Mouse (Mus musculus) liver, postnatal 0 days (tissue): ENCODE results near the gene Cyp2s1. TPM values are rescaled to one million over a fixed set of nuclear protein-coding genes. Genes with fewer than 3 reads are reported as not detected.
"Not testable (repeated sequence)": the region's sequence is repeated elsewhere in the genome, so short reads cannot be mapped to it uniquely, and the experiment has no call there.

Experiments used
- ATAC-seq: fragments of 200-750 bp; cut with Nextera tagmentation; 2 replicates; pipeline ENCODE4 v1.8.0; 2017; ENCODE audit warnings: mild to moderate bottlenecking, moderate library complexity
- DNase-seq: peaks from one replicate; pipeline ENCODE4 v3.0.0-alpha.2; 2016
- H3K27ac ChIP-seq: fragments of 300-500 bp; sonication (generic); 2 replicates; pipeline ENCODE4 v1.5.1; 2014; ENCODE audit warnings: antibody characterized with exemption, moderate library complexity, mild to moderate bottlenecking, low read depth
- H3K27me3 ChIP-seq: fragments of 300-500 bp; sonication (generic); 2 replicates; pipeline ENCODE4 v1.6.1; 2014; ENCODE audit warnings: low read length, control low read depth, mixed read lengths; ENCODE audit not compliant: insufficient read depth
- H3K36me3 ChIP-seq: fragments of 300-500 bp; sonication (generic); replicated peaks from 2 replicates; pipeline ENCODE4 v1.6.1; 2014; ENCODE audit warnings: mild to moderate bottlenecking, control low read depth, low read length, moderate library complexity, mixed read lengths; ENCODE audit not compliant: insufficient read depth
- H3K4me1 ChIP-seq: fragments of 300-500 bp; sonication (generic); 2 replicates; pipeline ENCODE4 v1.6.1; 2014; ENCODE audit warnings: antibody characterized with exemption, mild to moderate bottlenecking, control low read depth; ENCODE audit not compliant: insufficient read depth
- H3K4me2 ChIP-seq: fragments of 300-500 bp; sonication (generic); 2 replicates; pipeline ENCODE4 v1.6.1; 2014; ENCODE audit warnings: low read depth, mild to moderate bottlenecking, low read length, moderate library complexity, mixed read lengths
- H3K4me3 ChIP-seq: fragments of 300-500 bp; sonication (generic); 2 replicates; pipeline ENCODE4 v1.5.1; 2014; ENCODE audit warnings: low read depth, low read length
- H3K9ac ChIP-seq: fragments of 300-500 bp; sonication (generic); replicated peaks from 2 replicates; pipeline ENCODE4 v1.6.1; 2014; ENCODE audit warnings: mild to moderate bottlenecking, moderate library complexity
- H3K9me3 ChIP-seq: fragments of 300-500 bp; sonication (generic); 2 replicates; pipeline ENCODE4 v1.6.1; 2016; ENCODE audit warnings: mild to moderate bottlenecking, control low read depth, low read length, mixed read lengths
- CTCF ChIP-seq: sonication (generic); IDR thresholded peaks from 2 replicates; pipeline ENCODE4 v1.5.1; 2016; ENCODE audit warnings: antibody characterized with exemption, low read depth
- EP300 ChIP-seq: IDR thresholded peaks from 2 replicates; pipeline ENCODE4 v1.6.1; 2016; ENCODE audit warnings: antibody characterized with exemption, low read depth, mild to moderate bottlenecking
- WGBS: fragments of 180-500 bp; shearing (Covaris S2); extraction: QIAGEN DNeasy Blood & Tissue Kit; methylation state at CpG from one replicate; pipeline ENCODE4 v1.1.7; 2014; ENCODE audit not compliant: insufficient replicate concordance; 5-methylcytosine and 5-hydroxymethylcytosine counted together
- polyA plus RNA-seq: library from polyadenylated mRNA; unstranded; fragments of >200 nt; fragmentation: Nextera tagmentation; extraction: Ambion mirVana; gene quantifications from 2 replicates; pipeline ENCODE4 v1.2.1, GENCODE M21; 2015

Cyp2s1 gene
- polyA plus RNA-seq, 1 experiment from 2014 or later = 0.92 TPM

GRCm38 (mm10) chr7:25793679-25794078 is 23.0 kb downstream of the Cyp2s1 start:
- 59% methylated on average over 3 of the region's 3 CpGs for WGBS

GRCm38 (mm10) chr7:25792966-25793365 is 23.7 kb downstream of the Cyp2s1 start:
- not testable (repeated sequence) for H3K36me3 ChIP-seq, H3K27me3 ChIP-seq, H3K4me1 ChIP-seq, H3K27ac ChIP-seq, DNase-seq, H3K9ac ChIP-seq, H3K4me3 ChIP-seq, H3K4me2 ChIP-seq, ATAC-seq, H3K9me3 ChIP-seq
- 77% methylated on average over 9 of the region's 9 CpGs for WGBS

More at GRCm38 (mm10) chr7:25793679-25794078, 23.0 kb downstream of the Cyp2s1 start:
- DNase-seq (no peak), ATAC-seq (no peak)
- H3K9ac ChIP-seq = no peak overlapping the region
- no peak overlapping the region for H3K27ac ChIP-seq
- TF ChIP-seq EP300 = no peak
- peak; percentile 31; the same call in 1 of the 2 replicates for TF ChIP-seq CTCF
- peaks cover 2% of the 10 kb centered on the region; the same call in 1 of the 2 replicates for H3K27me3 ChIP-seq
- H3K9me3 ChIP-seq = peaks cover 2% of the 10 kb centered on the region; the same call in 1 of the 2 replicates
- no peak overlapping the region for H3K4me3 ChIP-seq
- H3K4me2 ChIP-seq = no peak overlapping the region
- 0 out of 2 replicates have a peak, but pooled peaks cover under 1% of the 10 kb centered on the region for H3K4me1 ChIP-seq
- H3K36me3 ChIP-seq = no peaks in the 10 kb centered on the region

DNA sequence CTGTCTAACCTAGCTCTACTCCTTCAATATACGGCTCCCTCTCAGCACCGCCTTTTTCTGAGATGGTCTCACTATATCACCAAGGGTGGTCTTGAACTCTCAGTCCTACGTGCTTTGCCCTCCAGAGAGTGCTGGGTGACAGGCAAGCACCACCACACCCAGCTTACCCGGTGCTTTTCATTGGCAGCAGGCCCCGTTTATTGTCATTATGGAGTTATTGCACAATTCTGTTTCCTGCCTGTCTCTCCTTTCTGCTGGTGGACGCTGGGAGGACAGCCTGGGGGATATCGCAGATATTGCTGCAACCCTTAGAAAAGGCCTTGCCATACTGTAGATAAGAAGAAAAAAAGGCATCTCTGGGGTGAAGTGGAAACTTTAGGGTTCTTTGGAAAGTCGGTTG is 26.1 kb downstream of the Cyp2s1 start:
- H3K27me3 ChIP-seq = peaks cover 11% of the 10 kb centered on the region
- H3K4me3 ChIP-seq = no peak overlapping the region
- WGBS = 38% methylated on average over 8 of the region's 8 CpGs
- no peaks in the 10 kb centered on the region for H3K36me3 ChIP-seq
- TF ChIP-seq CTCF (no peak), EP300 (0 out of 2 replicates have a peak, but pooled peaks have one; percentile 23)
- ATAC-seq (peak; percentile 62), DNase-seq (peak; percentile 40)
- H3K27ac ChIP-seq = no peak overlapping the region
- no peak overlapping the region for H3K9ac ChIP-seq
- peaks cover 8% of the 10 kb centered on the region; the same call in 1 of the 2 replicates for H3K4me1 ChIP-seq
- H3K4me2 ChIP-seq = no peak overlapping the region
- no peaks in the 10 kb centered on the region for H3K9me3 ChIP-seq

DNA sequence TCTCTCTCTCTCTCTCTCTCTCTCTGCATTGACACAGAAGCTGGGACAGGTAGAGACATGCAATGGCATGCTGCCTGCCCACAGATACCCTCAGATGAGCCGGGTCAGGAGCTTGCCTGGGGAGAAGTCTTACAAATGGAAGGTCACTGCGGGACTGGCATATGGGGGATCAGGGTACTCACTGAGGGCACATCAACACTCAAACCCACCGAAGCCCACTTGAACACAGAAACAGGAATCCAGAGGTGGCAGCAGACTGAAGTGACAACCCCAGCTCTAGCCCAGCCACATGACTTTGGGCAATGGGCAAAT is 27.6 kb downstream of the Cyp2s1 start:
- Histone ChIP-seq H3K27ac (no peak overlapping the region), H3K4me3 (no peak overlapping the region), H3K9ac (no peak overlapping the region), H3K9me3 (no peaks in the 10 kb centered on the region), H3K4me1 (peaks cover 8% of the 10 kb centered on the region; the same call in 1 of the 2 replicates), H3K36me3 (no peaks in the 10 kb centered on the region), H3K27me3 (peaks cover 11% of the 10 kb centered on the region), H3K4me2 (peak overlapping the region; percentile 54; the same call in 1 of the 2 replicates)
- no peak for ATAC-seq
- no peak for TF ChIP-seq EP300
- no peak for TF ChIP-seq CTCF
- 44% methylated on average over 3 of the region's 3 CpGs for WGBS
- no peak for DNase-seq

GRCm38 (mm10) chr7:25788220-25789128 is 28.2 kb downstream of the Cyp2s1 start, which contains the start of gene Axl:
Gene Axl (minus strand): TSS chr7:25788705.
- Histone ChIP-seq H3K27me3 (peaks cover 11% of the 10 kb centered on the region), H3K4me1 (peaks cover 8% of the 10 kb centered on the region; the same call in 1 of the 2 replicates), H3K9ac (peak within 1 kb of the TSS; percentile 21; the same call in 1 of the 2 replicates), H3K9me3 (no peaks in the 10 kb centered on the region), H3K27ac (0 out of 2 replicates have a peak within 1 kb of the TSS, but pooled peaks have one; percentile 29), H3K4me2 (peak within 1 kb of the TSS; percentile 54), H3K36me3 (no peaks in the 10 kb centered on the region), H3K4me3 (peak within 1 kb of the TSS; percentile 35)
- TF ChIP-seq CTCF = no peak
- no peak for TF ChIP-seq EP300
- ATAC-seq = peak; percentile 23; the same call in 1 of the 2 replicates
- DNase-seq = peak; percentile 42
- WGBS = 7% methylated on average over 26 of the region's 30 CpGs

DNA sequence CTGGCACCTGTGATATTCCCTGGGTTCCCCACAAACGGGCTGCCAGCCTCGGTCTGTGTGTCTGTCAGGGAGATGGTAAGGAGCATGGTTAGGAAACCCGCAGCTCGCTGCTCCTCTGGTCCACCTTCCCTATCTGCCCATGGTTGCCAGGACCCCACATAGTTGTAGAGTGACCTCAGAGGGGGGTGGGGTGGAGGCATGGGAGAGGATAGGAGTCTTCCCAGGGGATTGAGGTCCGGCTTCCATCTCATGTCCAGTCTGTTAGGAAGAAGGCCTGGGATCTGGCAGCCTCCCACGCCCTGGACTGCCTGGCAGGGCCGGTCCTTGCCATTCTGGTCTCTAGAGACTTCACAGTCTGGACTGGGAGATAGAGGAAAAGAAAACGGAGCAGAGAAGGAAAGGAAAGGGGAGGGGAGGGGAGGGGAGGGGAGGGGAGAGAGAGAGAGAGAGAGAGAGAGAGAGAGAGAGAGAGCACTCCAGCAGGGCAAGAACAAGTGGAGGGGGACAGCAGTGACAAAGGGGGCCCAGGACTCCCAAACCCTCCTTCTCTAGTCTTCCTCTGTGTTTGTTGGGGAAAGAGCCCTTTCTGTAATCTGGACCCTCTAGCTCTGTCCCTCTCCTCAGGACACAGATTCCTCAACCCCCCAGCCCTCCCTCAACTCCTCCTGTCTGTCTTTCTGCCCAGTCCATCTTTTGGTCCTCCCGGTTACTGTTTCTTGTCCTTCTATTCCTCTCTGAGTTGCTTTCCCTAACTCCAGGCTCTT is 29.1 kb downstream of the Cyp2s1 start:
- 46% methylated on average over 9 of the region's 9 CpGs for WGBS
- Histone ChIP-seq H3K4me3 (peak overlapping the region; percentile 35; the same call in 1 of the 2 replicates), H3K9me3 (no peaks in the 10 kb centered on the region), H3K4me2 (peak overlapping the region; percentile 54), H3K27me3 (peaks cover 11% of the 10 kb centered on the region), H3K36me3 (no peaks in the 10 kb centered on the region), H3K4me1 (peaks cover 8% of the 10 kb centered on the region; the same call in 1 of the 2 replicates), H3K9ac (peak overlapping the region; percentile 21; the same call in 1 of the 2 replicates), H3K27ac (no peak overlapping the region)
- ATAC-seq = no peak
- no peak for TF ChIP-seq EP300
- no peak for TF ChIP-seq CTCF
- DNase-seq = no peak
